Mouse (Mus musculus) heart, adult 11 months (tissue): ENCODE results near the gene Rpl10a.

ENCODE experiments used
- DNase-seq: peaks from one replicate; pipeline ENCODE4 v3.0.0; 2022

Gene Rpl10a

GRCm38 (mm10) chr17:28308297-28309195 is 19.7 kb upstream of the Rpl10a start:
- peak; percentile 98 for DNase-seq

DNA sequence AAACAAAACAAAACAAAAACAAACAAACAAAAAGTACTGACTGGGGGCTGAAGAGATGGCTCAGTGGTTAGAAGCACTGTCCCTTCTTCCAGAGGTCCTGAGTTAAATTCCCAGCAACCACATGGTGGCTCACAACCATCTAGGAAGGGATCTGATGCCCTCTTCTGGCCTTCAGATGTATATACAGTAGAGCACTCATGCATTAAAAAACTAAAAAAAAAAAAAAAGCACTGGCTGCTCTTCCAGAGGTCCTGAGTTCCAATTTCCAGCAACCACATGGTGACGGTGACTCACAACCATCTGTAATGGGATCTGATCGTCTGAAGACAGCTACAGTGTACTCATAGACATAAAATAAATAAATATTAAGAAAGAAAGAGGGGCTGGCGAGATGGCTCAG is 17.4 kb upstream of the Rpl10a start:
- DNase-seq = no peak

DNA sequence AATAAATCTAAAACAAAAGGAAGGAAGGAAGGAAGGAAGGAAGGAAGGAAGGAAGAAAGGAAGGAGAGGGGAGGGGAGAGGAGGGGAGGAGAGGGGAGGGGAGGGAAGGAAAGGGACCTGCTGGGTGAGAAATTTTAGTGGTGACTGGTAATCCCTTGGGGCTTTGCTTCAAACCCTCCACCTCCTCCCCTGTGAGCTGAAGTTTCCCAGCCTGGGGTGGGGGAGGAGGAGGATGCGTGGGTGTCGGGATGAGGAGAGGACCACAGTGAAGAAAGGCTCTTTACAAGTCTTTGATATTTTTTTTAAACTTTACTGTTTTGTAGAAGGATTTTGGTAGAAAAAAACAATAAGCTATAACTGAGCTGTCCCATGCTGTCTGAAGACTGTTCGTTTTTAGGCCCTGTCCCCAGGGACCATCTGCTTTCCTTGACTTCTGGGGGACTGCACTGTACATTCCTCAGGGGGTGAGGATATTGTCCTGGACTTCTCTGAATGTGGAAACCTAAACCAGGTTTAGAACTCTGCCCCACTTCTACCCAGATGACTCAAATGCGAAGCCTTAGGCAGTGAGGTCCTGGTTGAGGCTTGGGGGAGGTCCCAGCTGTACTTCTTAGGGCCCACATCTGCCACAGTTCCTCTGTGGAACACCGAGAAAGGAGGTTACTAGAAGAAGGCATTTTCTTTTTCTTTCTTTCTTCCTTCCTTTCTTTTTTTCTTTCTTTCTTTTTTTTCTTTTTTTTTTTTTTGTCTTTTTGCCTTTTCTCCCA is 16.7 kb upstream of the Rpl10a start:
- no peak for DNase-seq

DNA sequence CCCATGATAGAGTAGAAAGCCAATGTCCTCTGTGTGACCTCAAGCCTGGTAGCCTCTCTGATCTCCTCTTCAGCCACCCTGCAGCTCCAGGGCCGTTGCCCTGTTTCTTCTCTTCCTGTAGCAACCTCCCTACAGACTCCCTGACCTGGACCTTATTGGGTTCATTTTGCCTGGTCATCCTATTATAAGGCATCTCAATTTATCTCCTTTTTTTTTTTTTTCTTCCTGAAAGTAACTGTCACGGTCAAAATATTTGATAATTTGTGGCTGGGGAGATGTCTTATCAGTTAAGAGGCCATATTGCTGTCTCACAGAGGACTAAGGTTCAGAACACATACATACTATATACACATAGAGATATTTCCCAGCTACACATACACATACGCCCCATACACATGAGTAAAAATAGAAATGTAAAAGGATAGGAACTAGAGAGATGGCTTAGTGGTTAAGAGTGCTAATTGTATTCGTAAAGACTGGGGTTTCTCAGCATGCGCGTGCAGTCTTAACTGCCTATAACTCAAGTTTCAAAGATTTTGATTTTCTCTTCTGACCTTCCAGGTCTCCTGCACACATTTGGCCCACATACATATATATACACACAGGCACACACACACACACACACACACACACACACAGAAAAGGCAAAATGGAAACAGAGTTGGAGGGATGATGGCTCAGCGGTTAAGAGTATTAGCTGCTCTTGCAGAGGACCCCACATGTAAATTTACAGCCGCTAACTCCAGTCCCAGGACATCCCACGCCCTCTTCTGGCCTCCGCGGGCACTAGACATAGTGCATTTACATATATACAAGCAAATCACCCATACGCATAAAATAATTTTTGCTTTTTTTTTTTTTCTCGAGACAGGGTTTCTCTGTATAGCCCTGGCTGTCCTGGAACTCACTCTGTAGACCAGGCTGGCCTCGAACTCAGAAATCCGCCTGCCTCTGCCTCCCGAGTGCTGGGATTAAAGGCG is 15.7 kb upstream of the Rpl10a start:
- peak; percentile 93 for DNase-seq

DNA sequence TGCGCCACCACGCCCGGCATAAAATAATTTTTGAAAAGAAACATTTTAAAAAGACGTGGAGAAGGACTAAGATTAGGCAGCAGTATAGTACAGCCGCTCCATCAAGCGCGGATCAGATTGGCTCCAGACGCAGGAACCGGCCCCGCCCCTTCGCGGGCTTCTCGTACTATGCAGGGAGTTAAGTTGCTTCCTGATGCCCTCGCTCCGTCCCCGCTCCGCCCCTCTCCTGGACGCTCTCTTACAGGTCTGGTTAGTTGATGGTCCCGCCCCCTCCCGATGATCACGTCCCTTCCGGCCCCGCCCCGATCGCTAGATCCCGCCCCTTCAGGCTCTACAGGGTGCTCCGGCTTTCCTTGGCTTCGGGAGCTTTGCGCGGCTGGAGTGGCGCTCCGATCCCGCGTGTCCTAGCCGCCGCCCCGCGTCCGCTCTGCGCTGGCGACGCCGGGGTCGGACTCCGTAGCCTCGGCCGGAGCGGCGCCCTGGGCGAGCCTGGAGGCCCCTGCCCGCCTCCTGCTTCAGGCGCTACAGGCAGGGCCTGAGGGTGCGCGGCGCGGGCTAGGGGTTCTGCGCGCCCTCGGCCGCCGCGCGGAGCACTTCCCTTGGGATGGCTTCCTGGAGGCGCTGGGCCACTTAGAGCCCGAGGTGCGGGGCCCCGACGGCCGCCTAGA is 14.9 kb upstream of the Rpl10a start, which contains the start of gene Fance:
Gene Fance (plus strand): TSS at position 308 of the 668 bp plus-strand sequence.
- DNase-seq = peak; percentile 100

- no peak for DNase-seq
These were observed 14.4 kb upstream of the Rpl10a start for GRCm38 (mm10) chr17:28313880-28314225.

- DNase-seq = peak; percentile 91
These were observed 12.6 kb upstream of the Rpl10a start for GRCm38 (mm10) chr17:28315611-28316160.

DNA sequence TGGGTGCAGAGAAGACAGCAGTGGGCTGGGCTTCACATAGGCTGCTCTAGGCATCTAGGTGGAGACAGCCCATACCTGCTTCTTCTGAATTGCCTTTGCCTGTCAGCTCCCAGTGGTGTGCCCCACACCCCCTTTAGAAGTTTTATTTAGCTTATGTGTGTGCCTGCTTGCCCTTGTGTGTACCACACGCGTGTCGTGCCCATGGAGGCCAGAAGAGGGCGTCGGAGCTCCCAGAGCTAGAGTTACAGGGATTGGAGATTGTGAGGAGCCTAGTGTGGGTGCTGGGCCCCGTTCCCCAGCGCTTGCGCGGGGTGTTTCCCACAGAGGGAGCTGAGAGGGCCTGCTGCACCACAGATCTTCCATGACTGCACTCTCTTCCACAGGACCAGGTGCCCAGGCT is 11.8 kb upstream of the Rpl10a start:
- peak; percentile 88 for DNase-seq

DNA sequence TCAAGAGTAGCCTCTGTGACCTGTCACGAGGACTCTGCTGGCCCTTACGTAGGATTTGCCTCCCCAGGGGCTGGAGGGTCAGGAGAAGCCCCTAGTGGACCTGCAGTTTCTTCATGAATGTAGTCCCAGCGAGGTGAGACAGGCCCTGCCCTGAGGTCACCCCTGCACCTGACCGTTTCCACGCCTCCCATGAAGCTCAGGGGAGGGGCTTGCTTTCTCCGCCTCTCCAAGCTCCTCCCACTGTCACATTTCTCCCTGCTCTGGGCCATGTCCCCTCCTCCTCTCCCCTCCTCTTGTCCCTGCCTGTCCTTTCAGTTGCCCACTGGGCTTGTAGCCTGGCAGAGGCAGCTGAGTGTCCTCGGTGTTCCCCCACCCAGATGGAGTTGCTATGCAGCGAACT is 11.2 kb upstream of the Rpl10a start:
- DNase-seq = peak; percentile 88

DNA sequence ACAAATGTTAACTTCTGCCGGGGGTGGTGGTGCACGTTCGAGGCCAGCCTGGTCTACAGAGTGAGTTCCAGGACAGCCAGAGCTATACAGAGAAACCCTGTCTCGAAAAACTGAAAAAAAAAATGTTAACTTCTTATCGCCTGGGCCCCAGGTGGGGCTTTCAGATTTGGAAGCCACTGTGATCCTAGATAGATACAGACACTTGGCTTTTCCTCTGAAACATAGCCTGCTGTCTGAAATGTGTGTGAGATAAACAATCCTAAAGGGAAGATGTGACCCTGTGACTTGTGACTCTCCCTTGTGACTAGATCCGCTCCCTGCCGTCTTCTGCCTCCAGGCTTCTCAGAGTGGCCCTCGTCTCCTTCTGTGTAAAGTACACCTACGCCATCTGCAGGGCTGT is 10.5 kb upstream of the Rpl10a start:
- no peak for DNase-seq

- peak; percentile 89 for DNase-seq
These were observed 6.6 kb upstream of the Rpl10a start for GRCm38 (mm10) chr17:28321700-28322099.

- peak; percentile 92 for DNase-seq
These were observed 4.5 kb upstream of the Rpl10a start for GRCm38 (mm10) chr17:28323786-28324185.

GRCm38 (mm10) chr17:28324416-28324815 is 3.9 kb upstream of the Rpl10a start:
- peak; percentile 85 for DNase-seq

DNA sequence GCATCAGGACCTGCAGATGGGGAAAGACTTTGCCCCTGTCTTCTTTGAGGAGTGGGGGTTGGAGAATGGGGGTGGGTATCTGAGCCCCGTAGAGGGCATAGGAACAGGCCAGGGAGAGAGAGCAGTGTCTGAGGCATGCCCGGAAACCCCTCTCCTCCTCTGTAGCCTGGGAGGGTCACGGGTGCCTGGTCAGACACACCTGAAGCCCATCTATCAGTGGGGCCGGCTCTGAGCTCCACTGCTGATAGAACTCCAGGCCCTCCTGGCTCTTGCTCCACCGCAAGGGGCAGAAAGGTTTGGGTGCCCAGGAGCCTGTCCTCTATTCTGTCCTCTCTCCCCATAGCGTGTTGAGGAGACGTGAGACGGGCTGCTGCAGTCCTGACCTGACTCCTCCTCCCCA is 2.5 kb upstream of the Rpl10a start:
- DNase-seq = peak; percentile 93

DNA sequence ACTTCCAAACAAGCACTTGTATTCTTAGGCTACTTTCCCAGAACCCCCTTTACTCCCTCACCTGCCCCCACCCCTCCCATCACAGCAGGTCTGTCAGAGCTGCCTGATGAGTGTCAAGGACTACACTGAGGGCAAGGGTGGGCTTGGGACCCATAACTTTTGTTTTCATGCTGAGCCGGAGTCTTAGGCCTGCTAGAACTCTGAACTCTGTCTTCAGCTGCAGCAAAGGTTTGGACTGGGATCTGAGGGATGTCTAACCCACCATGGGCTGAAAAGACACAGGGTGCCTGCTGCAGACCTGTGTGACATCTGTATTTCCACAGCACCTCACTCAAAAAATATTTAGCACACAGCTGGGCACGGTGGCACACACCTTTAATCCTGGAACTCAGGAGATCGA is 1.3 kb upstream of the Rpl10a start:
- DNase-seq = peak; percentile 91

DNA sequence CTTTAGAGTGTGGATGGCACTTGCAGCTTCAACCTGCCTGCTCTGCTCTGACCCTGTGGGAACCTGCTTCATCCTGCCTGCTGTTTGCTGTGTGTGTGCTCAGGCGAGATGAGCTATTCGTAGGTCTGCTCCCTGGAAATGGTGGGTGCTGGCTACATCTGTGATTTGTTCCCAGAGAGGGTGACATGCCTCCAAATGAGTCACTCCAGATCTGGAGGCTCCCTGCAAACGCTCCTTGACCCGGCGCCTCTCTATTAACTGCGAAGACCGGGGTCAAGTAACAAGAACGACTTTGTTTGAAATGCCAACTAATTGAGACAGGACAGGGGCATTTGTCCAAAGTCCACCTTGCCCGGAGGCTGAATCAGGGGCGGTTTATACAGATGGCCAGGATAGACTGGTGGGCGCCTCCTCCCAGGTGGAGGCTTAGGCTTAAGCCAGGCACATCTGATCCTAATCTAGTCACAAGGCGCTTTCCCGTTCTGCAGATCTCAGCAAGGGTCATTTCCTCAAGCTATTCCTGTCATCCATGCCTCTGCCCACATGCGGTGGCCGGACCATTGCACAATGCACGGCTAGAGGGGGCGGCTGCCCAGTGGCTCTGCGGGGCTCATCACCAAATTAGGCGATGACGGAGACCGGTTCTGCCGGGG is 472 bp upstream of the Rpl10a start:
- no peak for DNase-seq

DNA sequence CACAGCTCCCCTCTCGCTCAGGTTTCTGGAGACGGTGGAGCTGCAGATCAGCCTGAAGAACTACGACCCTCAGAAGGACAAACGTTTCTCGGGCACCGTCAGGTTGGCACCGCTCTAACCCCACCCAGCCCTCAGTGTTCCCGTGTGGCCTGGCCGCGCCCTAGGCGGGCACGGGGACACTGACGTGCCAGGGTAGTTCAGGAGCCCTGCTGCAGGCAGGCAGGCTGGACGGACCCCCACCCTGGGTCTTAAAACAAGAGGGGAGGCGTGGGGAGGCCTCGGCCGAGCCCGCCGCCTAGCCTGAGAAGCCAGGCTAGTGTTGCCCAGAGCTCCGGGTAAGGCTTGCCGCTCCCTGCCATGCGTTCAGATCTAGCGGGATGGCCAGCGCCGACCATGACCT is 675 bp downstream of the Rpl10a start:
- no peak for DNase-seq

- DNase-seq = peak; percentile 82
These were observed 1.4 kb downstream of the Rpl10a start for GRCm38 (mm10) chr17:28329503-28330231.

- DNase-seq = no peak
These were observed 1.9 kb downstream of the Rpl10a start for GRCm38 (mm10) chr17:28330232-28330546.

DNA sequence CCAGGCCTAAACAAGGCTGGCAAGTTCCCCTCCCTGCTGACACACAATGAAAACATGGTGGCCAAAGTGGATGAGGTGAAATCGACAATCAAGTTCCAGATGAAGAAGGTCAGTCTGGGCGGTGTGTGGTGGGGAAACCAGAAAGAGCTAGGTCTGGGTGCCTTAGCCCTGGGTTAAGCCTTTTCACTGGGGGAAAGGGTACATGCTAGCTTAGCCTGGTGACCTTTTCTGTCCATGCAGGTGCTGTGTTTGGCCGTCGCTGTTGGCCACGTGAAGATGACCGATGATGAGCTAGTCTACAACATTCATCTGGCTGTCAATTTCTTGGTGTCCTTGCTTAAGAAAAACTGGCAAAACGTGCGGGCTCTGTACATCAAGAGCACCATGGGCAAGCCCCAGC is 2.3 kb downstream of the Rpl10a start:
- DNase-seq = peak; percentile 89
